Mouse (Mus musculus) gonadal fat pad, adult 2 months (tissue): ENCODE measurements around the gene Eya2. TPM values are rescaled to one million over a fixed set of nuclear protein-coding genes. Genes with fewer than 3 reads are reported as not detected.

Experiments used
- DNase-seq: peaks from one replicate; pipeline ENCODE4 v3.0.0-alpha.2; 2012; ENCODE audit warnings: low read depth
- polyA plus RNA-seq: library from polyadenylated mRNA; depleted of rRNA; stranded (reverse); fragments of >200 nt; gene quantifications from 2 replicates; pipeline ENCODE4 v1.2.3, GENCODE M21; 2012

Eya2 gene
- polyA plus RNA-seq, 1 experiment: 30.3 TPM

- no peak for DNase-seq
Observed at GRCm38 (mm10) chr2:165716688-165717087, 121.9 kb downstream of the Eya2 start.

- DNase-seq: no peak
Observed at GRCm38 (mm10) chr2:165717182-165718176, 122.6 kb downstream of the Eya2 start.

- DNase-seq: no peak
Observed at GRCm38 (mm10) chr2:165719382-165719781, 124.5 kb downstream of the Eya2 start.

- DNase-seq: no peak
Observed at GRCm38 (mm10) chr2:165721941-165722340, 127.1 kb downstream of the Eya2 start.

- DNase-seq: no peak
Observed at GRCm38 (mm10) chr2:165732552-165733238, 137.9 kb downstream of the Eya2 start.

GRCm38 (mm10) chr2:165733701-165734100 lies 138.9 kb downstream of the Eya2 start:
- no peak for DNase-seq

GRCm38 (mm10) chr2:165736297-165736696 lies 141.5 kb downstream of the Eya2 start:
- DNase-seq: no peak

DNA sequence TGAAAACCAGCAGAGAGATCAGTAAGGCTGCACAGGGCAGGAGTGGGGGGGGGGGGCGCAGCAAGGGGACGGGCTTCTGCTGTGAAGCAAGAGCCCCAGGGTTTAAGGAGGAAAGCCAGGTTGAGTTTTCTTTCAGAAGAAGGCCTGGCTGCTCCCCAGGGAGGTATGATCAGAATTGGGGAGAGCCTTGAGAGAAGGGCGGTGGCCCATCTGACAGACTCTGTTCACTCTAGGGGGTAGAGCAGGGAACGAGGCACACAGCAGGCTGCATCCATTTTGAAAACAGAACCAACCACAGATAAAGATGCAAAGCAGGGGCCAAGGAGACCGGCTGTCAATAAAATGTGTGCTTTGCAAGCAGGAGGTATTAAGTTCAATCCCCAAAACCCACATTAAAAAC lies 145.5 kb downstream of the Eya2 start:
- no peak for DNase-seq

- no peak for DNase-seq
Observed at GRCm38 (mm10) chr2:165740982-165741381, 146.2 kb downstream of the Eya2 start.

DNA sequence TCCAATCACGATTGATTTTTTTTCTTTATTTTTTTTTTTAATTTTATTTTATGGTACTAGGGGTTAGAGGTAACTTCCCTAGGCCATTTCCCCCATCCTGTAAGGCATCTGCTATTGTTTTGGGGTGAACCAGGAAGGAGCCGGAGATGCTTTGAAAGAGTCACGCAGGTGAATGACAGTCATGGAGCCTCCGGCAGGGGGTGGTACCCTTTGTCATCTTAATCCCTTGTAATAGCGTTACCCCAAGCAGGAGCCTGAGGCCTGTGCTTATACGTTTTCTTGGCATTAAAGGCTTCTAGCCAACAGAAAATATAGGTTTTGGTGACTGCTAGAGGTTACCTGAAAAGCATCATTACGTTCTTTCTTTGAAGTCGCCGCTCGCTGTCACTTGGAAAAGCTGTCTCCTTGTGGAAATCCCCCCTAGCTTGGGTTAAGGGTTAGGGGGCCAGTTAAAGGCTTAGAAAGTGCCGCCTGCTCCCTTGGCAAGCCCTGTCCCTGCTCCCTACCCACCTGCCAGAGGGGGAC lies 146.8 kb downstream of the Eya2 start:
- no peak for DNase-seq

- no peak for DNase-seq
Observed at GRCm38 (mm10) chr2:165742210-165742786, 147.5 kb downstream of the Eya2 start.

GRCm38 (mm10) chr2:165745306-165746098 lies 150.7 kb downstream of the Eya2 start:
- DNase-seq: peak; percentile 72

- no peak for DNase-seq
Observed at GRCm38 (mm10) chr2:165747975-165748374, 153.1 kb downstream of the Eya2 start.

GRCm38 (mm10) chr2:165748426-165748825 lies 153.6 kb downstream of the Eya2 start:
- DNase-seq: no peak

- no peak for DNase-seq
Observed at GRCm38 (mm10) chr2:165751068-165751467, 156.2 kb downstream of the Eya2 start.

DNA sequence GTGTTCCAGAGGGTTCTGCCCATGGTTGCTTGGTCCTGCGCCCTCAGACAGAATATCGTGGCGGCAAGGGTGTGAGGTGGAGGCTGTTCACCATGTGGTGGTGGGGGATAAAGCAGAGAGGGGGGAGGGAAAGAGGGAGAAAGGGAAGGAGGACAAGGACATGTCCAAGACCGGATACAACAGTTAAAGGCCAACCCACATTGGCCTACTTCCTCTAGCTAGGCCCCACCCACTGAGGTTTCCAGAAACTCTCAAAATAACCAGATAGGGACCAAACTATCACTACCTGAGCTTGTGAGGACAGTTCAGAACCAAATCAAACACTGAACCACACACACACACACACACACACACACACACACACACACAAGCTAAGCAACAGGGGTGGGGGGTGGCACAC lies 157.9 kb downstream of the Eya2 start:
- no peak for DNase-seq

DNA sequence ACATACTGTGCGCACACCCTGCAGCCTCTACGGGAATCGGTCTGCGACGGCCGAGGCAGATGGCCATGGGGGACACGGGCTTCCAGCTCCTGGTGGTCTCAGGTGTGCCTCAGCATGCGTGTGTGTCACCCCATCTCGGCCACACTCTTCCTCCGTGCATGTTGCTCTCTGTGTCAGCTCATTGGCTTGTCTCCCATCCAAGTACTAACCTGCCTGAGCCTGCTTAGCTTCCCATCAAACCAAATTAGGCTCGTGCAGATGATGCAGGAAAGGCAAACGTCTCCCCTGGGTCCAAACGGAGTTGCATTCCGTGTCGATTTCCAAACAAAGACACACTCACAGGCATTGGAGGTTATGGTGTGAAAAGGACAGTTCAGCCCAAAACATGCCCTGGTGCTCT lies 163.0 kb downstream of the Eya2 start:
- no peak for DNase-seq

DNA sequence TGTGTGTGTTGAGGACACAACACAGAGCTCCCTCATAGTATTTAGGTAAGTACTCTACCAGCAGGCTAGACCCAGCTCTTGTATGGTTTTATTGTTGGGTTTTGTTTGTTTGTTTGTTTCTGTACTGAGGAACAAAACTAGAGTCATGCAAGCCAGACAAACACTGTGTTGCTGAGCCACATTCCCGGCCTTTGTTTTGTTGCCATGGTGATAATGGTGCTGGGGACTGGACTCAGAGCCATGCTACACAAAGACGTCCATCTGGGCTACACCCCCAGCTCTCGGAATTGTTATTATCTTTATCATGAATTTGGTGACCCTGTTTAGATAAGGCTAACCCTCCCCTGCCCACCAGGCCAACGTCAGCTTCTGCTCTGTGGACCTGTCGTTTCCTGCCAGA lies 163.7 kb downstream of the Eya2 start:
- DNase-seq: no peak

- DNase-seq: no peak
Observed at GRCm38 (mm10) chr2:165759421-165759985, 164.7 kb downstream of the Eya2 start.

- no peak for DNase-seq
Observed at GRCm38 (mm10) chr2:165768805-165769358, 174.1 kb downstream of the Eya2 start.
